Mouse (Mus musculus): ENCODE measurements around the gene Mmp12. TPM values are rescaled to one million over a fixed set of nuclear protein-coding genes. Genes with fewer than 3 reads are reported as not detected.
"Not testable (repeated sequence)": the region's sequence is repeated elsewhere in the genome, so short reads cannot be mapped to it uniquely, and the experiment has no call there.

Gene Mmp12
- 3.2 and 3.4 TPM in 2 replicates for total RNA-seq (2021)
- long read RNA-seq, partial matches to known transcripts, result 1 of 3 reads
- long read RNA-seq, other reads (novel, unspliced or antisense), result 0 of 3 reads

DNA sequence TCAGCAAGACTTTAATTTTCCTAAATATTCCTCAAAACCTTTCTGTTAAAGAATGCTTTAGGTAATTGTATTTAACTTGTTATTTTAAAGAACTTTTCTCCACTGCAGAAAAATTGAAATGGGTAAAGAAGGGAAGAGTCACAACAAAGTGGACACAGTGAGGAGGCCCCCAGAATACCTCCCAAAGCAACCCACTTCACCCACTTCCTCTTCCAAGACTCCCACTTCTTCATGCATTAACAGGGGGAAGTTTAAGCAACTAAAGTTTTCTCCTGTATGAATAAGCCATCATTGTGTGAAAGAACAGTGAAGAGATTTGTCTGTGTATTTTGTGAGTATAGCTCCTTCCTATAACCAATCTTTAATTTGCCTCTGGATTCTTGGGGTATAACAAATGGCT is at the start of gene Mmp12:
Gene Mmp12, plus strand, starts transcription at position 275 of the 400 bp plus-strand sequence.
- DNase-seq, result no peak

DNA sequence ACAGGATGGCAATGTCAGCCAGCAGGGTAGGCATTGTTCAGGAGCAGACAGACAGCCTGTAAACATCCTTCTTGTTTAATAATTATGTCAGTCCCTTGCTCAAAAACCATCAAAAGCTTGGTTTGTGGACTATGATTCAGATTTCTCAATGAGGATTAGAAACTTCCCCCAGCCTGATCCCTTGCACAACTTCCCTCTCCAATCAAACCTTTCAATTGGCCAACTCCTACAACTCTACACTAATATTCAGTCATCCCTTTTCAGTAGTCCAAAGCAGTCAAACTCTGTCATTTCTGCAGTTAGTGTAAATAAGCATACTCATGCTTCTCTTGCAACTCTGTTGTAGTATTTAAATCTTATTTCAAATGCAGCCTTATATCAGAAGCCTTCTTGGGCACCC is 12.3 kb upstream of the Mmp12 start:
- DNase-seq, result no peak

DNA sequence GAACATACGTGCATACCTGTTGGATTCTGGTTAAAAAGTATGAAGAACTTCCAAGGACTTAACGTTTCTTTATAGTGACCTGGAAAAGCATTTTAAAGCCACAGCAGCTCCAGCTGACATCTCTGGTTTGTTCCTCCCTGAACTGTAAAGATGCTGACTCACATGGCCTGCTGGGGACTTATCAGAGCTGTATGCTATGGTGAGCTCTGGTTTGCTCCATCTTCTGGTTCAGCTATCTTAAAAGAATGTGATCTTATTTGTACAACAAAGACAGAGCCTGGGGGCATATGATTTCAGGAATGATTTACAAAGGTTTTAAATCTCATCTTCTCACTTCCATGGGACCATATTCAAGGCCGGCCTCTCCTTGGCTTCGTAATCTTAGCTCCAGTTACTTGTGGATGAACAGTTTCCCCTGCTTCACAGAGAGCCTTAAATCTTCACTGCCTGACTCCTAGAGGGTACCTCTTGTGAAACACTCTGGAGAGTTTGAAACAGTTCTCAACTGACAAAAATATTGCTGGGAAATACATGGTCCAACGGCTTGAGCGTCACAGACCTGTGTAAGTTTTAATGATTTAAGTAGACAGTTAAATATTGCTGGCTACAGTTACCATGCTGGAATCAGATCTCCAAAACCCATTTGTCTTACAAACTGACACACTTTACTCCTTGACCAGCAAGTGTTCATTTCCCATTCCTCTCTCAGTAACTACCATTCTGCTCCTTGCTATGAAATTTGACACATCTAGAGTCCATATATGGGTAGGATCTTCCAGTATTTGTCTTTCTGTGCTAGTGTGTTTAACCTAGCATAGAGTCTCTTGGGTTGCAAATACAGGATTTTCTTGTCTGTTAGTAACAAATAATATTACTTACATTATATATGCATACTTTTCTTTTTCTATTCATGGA is 8.2 kb upstream of the Mmp12 start:
- no peak for DNase-seq

DNA sequence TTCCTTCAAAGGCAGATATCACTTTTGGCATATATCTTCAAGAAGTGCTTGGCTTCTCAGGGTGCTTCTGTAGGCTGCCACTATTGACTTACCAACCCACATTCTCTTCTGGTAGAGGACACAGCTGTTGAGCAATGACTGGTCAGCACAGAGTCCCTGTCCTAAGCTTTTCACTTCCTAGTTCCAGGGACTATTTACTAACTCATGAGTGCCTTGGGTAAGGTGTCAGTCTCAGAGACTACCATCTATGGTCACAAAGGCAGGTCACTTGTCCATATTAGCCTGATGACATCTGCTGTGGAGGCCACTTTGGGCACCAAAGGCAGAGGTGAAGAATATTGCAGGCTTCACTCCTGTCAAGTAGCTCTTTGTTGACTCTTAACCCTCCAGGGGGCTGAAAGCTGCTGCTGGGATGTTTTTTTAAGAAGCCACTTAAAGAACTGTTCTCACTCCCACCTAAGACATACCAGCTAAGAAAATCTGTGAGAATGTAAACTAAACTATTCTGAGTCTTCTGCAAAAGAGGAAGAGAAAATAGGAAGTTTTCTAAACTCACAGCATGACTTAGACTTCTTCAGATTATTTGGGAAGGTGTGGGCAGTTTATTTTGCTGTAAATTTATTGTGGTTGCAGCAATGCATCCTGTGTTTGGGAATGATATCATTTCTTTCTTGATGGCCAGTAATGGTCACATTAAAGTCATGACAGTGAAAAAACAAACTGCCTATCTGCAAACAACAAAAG is 7.3 kb upstream of the Mmp12 start:
- DNase-seq, result no peak

DNA sequence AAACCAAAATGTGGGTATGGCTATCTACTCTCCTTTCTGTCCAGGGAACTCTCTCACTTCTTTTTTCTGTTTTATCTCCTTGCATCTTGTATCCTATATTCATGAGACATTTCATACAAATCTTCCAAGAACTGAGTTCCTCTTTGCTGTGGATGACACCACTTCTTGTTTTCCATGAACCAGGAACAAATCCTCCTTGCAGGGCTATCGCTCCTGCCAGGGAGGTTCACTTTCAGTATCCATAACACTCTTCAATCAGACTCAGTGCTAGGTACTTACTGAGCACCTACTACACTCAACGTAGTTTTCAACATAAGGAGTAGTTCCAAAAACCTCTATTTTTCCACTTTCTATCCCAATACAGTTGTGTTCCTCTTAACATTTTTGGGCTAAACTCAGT is 1.3 kb downstream of the Mmp12 start:
- no peak for DNase-seq

DNA sequence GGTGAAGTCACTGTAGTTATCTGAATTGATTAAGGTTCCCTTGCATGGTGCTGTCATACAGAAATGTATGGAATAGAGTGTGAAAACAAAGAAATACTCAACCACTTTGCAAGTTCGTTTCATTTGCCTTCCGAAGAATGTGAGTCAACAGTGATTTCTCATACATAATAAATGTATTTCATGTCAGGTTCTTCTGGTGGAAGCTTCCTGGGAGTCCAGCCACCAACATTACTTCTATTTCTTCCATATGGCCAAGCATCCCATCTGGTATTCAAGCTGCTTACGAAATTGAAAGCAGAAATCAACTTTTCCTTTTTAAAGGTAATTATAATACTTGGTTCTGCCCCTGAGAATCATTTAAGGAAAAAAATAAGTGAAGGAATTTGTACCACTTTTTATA is 10.4 kb downstream of the Mmp12 start:
- no peak for DNase-seq

DNA sequence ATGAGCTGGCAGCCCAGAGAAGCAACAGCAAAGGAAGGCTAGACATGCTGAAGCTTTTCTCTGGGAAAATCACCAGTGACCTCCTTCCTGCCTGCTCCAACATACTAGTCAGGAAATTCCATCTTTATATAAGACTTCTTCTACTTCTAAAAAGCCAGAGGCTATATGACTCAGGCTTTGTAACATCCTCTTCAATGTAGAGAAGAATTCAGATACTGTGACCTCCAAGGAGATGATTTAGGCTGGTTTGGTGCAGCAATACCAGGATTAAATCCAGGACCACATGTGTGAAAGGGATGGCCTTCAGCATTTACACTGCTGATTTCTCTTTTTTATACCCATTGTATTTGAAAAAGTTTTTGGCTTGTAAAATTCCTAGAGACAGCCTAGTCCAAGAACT is 43.8 kb downstream of the Mmp12 start, which contains the start of gene Mmp1b:
Gene Mmp1b, minus strand, starts transcription at position 101 of the 400 bp plus-strand sequence.
- DNase-seq, result no peak

DNA sequence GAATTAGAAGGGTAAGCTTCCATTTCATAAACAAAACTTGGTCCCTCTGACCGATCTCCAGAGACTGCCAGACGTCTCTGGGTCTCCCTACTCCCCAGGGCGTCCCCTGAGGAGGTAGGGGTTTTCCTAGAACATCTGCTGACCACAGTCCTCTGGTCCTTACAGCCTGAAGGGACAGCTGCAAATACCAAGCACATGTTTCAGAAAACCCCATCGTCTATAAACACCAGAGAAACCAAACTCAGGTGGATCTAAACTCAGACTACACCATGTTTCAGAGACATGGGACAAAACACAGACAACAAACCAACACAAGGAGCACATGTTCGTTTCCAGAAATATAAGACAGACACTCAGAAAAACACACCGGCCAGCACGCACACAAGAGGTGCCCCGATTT is 52.4 kb downstream of the Mmp12 start:
- DNase-seq, result not testable (repeated sequence)

Other genes starting within 250 kb of the Mmp12 start
- 19.1 and 19.2 TPM in 2 replicates for gene Dync2h1, start 159.9 kb upstream of the Mmp12 start, total RNA-seq (2021)
- 78.8 and 86.4 TPM in 2 replicates for gene Dcun1d5, start 159.9 kb upstream of the Mmp12 start, total RNA-seq (2021)
- gene Mmp13, start 71.9 kb upstream of the Mmp12 start, total RNA-seq (2021), result 0.49 TPM in 1 of 2 replicates, not detected in the other
- not detected in 2 replicates for gene Mmp1b, start 43.7 kb downstream of the Mmp12 start, total RNA-seq (2021)
- not detected in 2 replicates for gene Mmp3, start 101.4 kb downstream of the Mmp12 start, total RNA-seq (2021)
- not detected in 2 replicates for gene Mmp10, start 158.0 kb downstream of the Mmp12 start, total RNA-seq (2021)
- gene Mmp8, start 214.1 kb downstream of the Mmp12 start, total RNA-seq (2021), result 0.15 TPM in 1 of 2 replicates, not detected in the other
- gene Mmp27, start 227.0 kb downstream of the Mmp12 start, total RNA-seq (2021), result 5.5 and 9.0 TPM in 2 replicates

Data from adrenal gland, postnatal 25 days (tissue).